Mouse (Mus musculus) forelimb bud, embryonic 11.5 days (tissue): ENCODE results near the gene Slc31a2.

Source experiments
- DNase-seq: peaks from one replicate; pipeline ENCODE4 v3.0.0-alpha.2; 2012; ENCODE audit warnings: low read depth, low spot score

Slc31a2 gene

DNA sequence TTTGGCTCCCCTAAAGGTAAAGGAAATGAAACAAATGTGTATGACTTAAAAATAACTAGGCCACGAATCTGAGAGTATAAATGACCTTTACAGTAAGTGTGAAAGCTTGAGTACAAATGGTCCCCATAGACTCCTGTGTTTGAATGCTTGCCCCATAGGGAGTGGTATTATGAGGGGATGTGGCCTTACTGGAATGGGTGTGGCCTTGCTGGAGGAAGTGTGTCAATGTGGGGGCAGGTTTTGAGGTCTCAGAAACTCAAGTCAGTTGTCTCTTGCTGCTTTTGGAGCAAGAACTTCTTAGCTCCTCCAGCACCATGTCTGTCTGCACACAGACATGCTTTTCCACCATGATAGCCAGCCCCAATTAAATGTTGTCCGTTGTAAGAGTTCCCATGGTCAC, 54.1 kb downstream of the Slc31a2 start:
- DNase-seq: no peak

DNA sequence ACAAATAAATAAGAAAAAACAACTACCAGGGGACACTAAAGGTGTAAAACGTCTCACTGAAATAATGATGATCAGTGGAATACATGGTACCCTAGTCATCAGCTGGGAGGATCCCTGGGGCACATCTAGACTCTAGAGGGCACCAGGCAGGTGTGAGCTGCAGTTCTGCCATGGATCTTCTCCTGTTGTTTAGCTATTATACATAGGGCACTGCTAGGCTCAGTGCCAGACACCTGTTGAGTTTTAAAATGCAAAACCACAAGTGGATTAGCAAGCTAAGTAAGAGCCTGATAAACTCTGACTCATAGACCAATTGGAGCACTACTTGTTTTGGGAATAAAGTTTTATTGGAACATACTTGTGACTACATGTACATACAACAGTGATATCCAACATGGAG, 55.9 kb downstream of the Slc31a2 start:
- no peak for DNase-seq

DNA sequence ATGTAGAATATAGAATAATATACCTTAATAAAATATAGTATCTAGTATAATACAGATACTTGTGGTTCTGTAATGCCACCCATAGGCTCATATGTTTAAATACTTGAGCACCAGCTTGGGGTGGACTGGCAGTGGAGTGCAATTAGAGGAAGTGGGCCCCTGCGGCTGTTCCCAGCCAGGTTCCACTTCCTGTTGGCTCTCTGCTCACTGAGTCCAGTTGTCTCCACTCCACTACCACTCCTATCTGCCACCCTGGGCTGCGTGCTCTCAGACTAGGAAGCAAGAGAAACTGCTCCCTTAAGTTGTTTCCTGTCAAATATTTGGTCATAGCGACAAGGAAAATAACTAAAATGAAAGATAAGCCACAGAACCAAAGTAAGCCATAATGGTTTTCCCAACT, 60.3 kb downstream of the Slc31a2 start:
- DNase-seq: no peak

GRCm38 (mm10) chr4:62326111-62326510, 63.7 kb downstream of the Slc31a2 start:
- no peak for DNase-seq

- no peak for DNase-seq
Measured at GRCm38 (mm10) chr4:62328941-62329660, 66.7 kb downstream of the Slc31a2 start.

DNA sequence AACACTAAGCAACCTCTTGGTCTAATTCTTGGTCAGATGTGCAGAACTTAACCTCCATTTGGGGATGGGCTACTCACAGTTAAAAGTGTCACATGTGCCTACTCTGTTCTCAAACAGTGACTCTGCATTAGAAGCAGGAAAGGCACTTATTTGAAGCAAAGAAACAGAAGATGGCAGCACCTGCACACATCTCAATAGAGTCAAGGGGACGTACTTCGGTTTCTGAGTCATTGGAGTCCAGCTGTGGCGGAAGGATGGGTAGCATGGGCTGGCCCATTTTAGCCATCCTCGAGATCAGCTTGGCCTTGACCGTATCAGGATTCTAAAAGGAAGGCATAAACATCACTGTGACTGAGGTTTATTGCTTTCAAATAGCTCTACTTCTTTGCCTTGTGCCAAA, 69.6 kb downstream of the Slc31a2 start:
- no peak for DNase-seq

DNA sequence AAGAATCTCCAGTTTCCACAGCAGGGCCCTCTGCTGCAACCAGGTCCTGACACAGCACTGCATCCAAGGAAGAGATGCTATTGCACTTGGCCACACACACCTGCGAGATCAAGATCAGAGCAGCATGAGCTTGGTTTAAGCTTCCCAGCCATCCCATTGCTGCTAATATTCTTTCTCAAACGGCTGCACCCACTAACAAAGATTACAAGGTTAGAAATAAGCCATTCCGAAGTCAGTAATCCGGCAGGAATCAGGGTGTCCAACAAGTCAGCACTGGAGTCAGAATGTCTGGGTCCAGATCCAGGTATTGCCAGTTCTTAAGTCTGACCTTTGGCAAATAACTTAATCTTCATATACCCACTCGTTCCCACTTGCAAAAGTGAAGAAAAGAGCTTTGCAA, 76.2 kb downstream of the Slc31a2 start:
- DNase-seq: no peak

GRCm38 (mm10) chr4:62344000-62344399, 81.6 kb downstream of the Slc31a2 start:
- no peak for DNase-seq

DNA sequence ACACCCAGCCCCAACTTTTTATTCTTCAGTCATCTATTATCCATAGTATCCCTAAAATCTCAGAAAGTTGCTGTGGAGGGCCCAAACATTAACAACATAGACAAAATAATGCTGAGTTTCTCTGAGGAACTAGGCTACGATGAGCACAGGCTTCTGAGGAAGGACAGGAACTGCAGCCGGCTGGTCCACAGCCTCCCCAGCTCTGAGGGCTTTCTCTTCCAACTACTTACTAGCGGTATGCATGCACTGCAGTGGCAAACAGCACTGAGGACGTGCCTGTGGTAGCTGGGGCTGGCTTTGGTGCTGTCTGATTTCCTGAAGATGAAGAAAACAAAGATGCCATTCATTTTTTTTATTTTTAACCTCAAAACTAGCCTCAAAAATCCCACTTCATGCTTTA, 83.5 kb downstream of the Slc31a2 start:
- DNase-seq: no peak

GRCm38 (mm10) chr4:62347605-62348328, 85.4 kb downstream of the Slc31a2 start:
- DNase-seq: no peak
